Mouse (Mus musculus) large intestine, adult 2 months (tissue): ENCODE data around the gene Olfr944. TPM values are rescaled to one million over a fixed set of nuclear protein-coding genes. Genes with fewer than 3 reads are reported as not detected.

Experiments used
- DNase-seq: peaks from one replicate; pipeline ENCODE4 v3.0.0-alpha.2; 2012; ENCODE audit warnings: low read depth, low spot score
- WGBS: fragments of 180-500 bp; shearing (Covaris S2); methylation state at CpG from one replicate; pipeline ENCODE4 v1.1.7; 2018; 5-methylcytosine and 5-hydroxymethylcytosine counted together
- polyA plus RNA-seq: library from polyadenylated mRNA; depleted of rRNA; stranded (reverse); fragments of >200 nt; gene quantifications from 2 replicates; pipeline ENCODE4 v1.2.3, GENCODE M21; 2012; rRNA removed

Olfr944 gene
- not detected in 2 replicates for polyA plus RNA-seq

DNA sequence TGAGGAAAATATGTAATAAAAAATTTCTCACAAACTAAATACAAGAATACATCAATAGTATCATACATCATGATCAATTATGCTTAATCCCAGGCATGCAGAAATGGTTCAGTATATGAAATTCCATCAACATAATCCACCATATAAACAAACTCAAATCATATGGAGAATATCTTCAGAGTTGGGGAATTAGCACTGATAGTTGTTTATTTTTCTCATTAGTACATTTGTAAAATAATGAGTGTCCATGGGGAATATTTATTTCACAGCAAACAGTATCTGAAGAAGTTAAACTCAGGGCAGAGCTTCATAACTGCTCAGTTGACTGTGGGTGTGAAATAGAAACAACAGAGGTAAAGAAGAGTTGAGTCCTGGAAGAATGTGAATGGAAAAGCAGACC, at the start of gene Olfr944:
TSS of gene Olfr944 (plus strand) at position 301 of the 400 bp plus-strand sequence.
- no peak for DNase-seq

DNA sequence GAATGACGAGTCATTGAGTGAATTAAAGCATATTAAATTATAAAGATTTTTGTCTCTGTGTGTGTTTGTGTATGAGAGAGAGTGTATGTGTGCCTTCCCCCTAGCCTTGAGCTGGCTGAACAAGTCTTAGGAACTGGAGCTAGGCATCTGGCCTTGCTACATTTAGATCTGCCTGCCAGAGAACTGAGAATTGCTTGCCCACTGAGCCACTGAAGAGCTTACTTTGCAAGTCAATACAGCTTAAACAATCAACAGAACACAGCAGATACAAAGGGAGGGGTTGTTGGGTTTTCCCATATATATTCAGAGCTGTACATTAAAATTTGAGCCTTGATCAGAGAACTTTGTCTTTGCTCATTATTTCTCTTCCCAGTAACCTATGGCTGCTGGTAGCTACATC, 49.3 kb upstream of the Olfr944 start:
- 12% methylated on average over 1 of the region's 1 CpGs for WGBS
- DNase-seq = no peak

DNA sequence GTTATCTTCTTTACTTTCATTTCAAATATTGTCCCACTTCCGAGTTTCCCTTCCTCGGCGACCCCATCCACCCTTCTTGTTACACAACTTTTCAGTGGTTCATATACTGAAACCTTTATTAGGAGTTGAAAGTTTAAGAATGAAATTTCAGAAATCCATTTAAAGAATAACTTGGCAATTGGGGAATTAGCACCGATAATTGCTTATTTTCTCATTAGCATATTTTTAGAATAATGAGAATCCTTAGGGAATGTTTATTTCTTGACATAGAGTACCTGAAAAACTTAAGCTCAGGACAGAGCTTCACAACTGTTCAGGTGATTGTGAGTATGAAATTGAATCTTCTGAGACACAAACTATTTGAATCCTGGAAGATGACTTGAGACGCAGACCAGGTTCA, 35.7 kb upstream of the Olfr944 start, which contains the start of gene Olfr943:
TSS of gene Olfr943 (plus strand) at position 301 of the 400 bp plus-strand sequence.
- 87% methylated on average over 5 of the region's 5 CpGs for WGBS
- DNase-seq = no peak

DNA sequence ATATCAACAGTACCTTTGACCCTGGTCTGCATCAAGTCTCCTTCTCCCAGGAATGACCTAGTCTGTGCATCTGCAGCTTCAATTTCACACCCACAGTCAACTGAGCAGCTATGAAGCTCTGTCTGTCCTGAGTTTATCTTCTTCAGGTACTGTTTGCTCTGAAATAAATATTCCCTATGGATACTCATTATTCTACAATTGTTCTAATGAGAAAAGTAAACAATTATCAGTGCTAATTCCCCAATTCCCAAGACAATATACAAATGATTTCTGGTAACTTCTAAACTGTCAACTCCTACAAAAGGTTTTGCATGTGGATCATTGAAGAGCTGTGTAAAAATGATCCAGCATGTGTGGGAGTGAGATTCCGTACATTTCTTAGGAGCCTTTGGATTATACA, 48.2 kb downstream of the Olfr944 start, which contains the start of gene Olfr1537:
TSS of gene Olfr1537 (minus strand) at position 101 of the 400 bp plus-strand sequence.
- WGBS = 78% methylated on average over 1 of the region's 1 CpGs
- DNase-seq = no peak

Other genes with a start within 250 kb of the Olfr944 start
- not detected in 2 replicates for gene Olfr933, start 229.6 kb upstream of the Olfr944 start, polyA plus RNA-seq
- not detected in 2 replicates for gene Olfr934, start 213.6 kb upstream of the Olfr944 start, polyA plus RNA-seq
- gene Olfr935, start 202.2 kb upstream of the Olfr944 start, polyA plus RNA-seq = not detected in 2 replicates
- not detected in 2 replicates for gene Olfr146, start 178.5 kb upstream of the Olfr944 start, polyA plus RNA-seq
- not detected in 2 replicates for gene Olfr937, start 137.0 kb upstream of the Olfr944 start, polyA plus RNA-seq
- gene Olfr938, start 123.0 kb upstream of the Olfr944 start, polyA plus RNA-seq = not detected in 2 replicates
- not detected in 2 replicates for gene Olfr27, start 73.8 kb upstream of the Olfr944 start, polyA plus RNA-seq
- gene Olfr943, start 35.6 kb upstream of the Olfr944 start, polyA plus RNA-seq = not detected in 2 replicates
- gene Olfr1537, start 48.1 kb downstream of the Olfr944 start, polyA plus RNA-seq = not detected in 2 replicates
- not detected in 2 replicates for gene Olfr945, start 74.9 kb downstream of the Olfr944 start, polyA plus RNA-seq
- not detected in 2 replicates for gene Olfr948, start 124.1 kb downstream of the Olfr944 start, polyA plus RNA-seq
- gene Olfr951, start 185.5 kb downstream of the Olfr944 start, polyA plus RNA-seq = not detected in 2 replicates
- not detected in 2 replicates for gene Olfr952, start 225.2 kb downstream of the Olfr944 start, polyA plus RNA-seq